Mouse (Mus musculus): ENCODE measurements at regions not wholly inside any gene's neighbourhood (a gene's known extent, or its start where the extent isn't known, plus 50 kb on each side); places are given as distances from the start of the nearest gene placed in this dataset.

DNA sequence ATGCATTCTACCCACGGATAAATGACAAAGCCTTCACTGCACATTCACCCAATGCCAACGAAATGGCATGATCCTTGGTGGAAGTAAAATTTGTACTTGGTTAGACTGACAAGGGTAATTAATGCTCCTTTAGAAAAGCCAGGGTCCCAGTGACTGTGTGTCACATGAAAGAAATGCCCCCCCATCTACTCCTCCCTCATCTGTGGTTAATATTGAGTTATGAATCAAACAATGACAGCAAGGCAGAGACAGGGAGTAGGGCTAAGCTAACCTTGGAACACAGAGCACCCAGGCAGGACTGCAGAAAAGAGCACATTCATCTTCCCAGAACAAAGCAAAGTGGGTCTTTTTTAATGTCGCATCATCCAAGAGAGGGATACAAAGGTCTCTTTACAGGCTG is 209.1 kb upstream of the Zbtb20 start:
- TF ChIP-seq POLR2A (IDR thresholded peaks at IDR 0.05; ENCODE audit: low read depth, low read length) (no peak), CTCF (conservative IDR thresholded peaks at IDR 0.05 in 1 of 2, IDR thresholded peaks at IDR 0.05 in 1 of 2; ENCODE audit: low read depth in 2 of 2, low read length in 2 of 2) (no peak), E2F4 (IDR thresholded peaks at IDR 0.05; ENCODE audit: insufficient replicate concordance, low read depth, low read length) (no peak), TCF12 (IDR thresholded peaks at IDR 0.05; ENCODE audit: low read depth, low read length) (no peak), CHD2 (IDR thresholded peaks at IDR 0.05; ENCODE audit: low read length) (no peak), MEF2A (IDR thresholded peaks at IDR 0.05; ENCODE audit: borderline replicate concordance, low read depth, low read length) (no peak), ETS1 (conservative IDR thresholded peaks at IDR 0.05; ENCODE audit: low read depth, low read length) (no peak), IRF4 (IDR thresholded peaks at IDR 0.05; ENCODE audit: low read depth, low read length) (no peak), UBTF (IDR thresholded peaks at IDR 0.05; ENCODE audit: low read depth, low read length) (no peak)
